Mouse (Mus musculus) large intestine, adult 2 months (tissue): ENCODE data around the gene Gm49396. TPM values are rescaled to one million over a fixed set of nuclear protein-coding genes. Genes with fewer than 3 reads are reported as not detected.

Experiments
- DNase-seq: peaks from one replicate; pipeline ENCODE4 v3.0.0-alpha.2; 2012; ENCODE audit warnings: low read depth, low spot score
- WGBS: fragments of 180-500 bp; shearing (Covaris S2); methylation state at CpG from one replicate; pipeline ENCODE4 v1.1.7; 2018; 5-methylcytosine and 5-hydroxymethylcytosine counted together
- polyA plus RNA-seq: library from polyadenylated mRNA; depleted of rRNA; stranded (reverse); fragments of >200 nt; gene quantifications from 2 replicates; pipeline ENCODE4 v1.2.3, GENCODE M21; 2012

The Gm49396 gene
- polyA plus RNA-seq, 1 experiment, result 2.1 TPM

DNA sequence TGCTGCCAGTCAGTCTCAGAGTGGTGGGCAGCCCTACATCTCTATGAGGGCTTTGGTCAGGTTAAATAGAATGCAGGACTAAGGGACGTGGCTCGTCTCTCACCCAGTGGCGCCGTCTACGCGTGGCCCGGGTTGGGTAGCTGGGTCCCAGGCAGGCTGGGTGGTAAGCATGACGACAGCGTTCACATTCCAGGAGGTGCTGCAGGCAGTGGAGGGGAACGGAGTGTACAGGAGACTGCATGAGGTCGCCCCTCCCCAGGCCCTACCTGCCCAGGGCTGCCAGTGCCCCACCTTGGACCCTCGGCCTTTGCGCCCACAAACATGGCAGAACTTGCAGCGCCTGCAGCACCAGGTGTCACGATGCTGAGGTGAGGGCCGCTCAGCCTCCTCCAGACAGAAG lies 18.4 kb downstream of the Gm49396 start:
- DNase-seq, result no peak
- WGBS, result 95% methylated on average over 16 of the region's 16 CpGs

DNA sequence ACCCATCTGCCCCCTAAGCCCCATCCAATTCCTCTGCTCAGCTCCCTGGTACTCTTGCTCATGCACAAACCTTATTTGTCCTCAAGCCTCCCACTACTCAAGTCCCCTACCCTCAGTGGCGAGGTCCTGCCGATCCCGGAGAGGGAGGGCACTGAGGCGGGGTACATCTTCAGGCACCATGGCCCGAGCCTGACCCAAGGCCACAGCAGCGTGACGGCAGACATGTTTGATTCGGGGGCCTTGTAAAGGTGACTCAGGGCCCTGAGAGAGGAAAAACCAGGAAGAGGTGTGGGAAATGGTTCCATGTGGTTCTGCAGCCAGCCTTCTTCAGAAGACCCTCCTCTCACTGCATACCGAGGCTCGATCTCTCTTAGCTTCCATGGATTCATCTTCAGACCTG lies 21.2 kb downstream of the Gm49396 start:
- 90% methylated on average over 10 of the region's 10 CpGs for WGBS
- DNase-seq, result no peak

DNA sequence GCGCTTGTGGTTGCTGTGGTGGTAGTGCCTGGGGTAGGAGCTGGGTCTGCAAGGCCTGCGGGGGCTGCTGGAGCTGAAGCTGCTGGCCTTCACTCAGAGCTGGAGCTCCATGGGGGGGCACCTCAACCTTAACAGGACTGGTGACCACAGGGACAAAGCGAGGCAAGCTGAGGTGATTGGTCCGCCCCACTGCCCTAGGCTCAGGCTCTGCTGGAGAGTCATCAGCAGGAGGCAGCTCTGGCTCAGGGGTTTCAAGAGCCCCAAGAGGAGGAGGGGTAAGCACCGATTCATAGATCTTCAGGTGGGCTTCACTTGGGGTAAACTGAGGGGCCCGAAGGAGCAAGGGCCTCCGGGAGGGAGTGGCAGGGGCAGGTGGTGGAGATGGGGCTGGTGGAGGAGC lies 22.0 kb downstream of the Gm49396 start:
- WGBS, result 98% methylated on average over 7 of the region's 7 CpGs
- DNase-seq, result no peak

DNA sequence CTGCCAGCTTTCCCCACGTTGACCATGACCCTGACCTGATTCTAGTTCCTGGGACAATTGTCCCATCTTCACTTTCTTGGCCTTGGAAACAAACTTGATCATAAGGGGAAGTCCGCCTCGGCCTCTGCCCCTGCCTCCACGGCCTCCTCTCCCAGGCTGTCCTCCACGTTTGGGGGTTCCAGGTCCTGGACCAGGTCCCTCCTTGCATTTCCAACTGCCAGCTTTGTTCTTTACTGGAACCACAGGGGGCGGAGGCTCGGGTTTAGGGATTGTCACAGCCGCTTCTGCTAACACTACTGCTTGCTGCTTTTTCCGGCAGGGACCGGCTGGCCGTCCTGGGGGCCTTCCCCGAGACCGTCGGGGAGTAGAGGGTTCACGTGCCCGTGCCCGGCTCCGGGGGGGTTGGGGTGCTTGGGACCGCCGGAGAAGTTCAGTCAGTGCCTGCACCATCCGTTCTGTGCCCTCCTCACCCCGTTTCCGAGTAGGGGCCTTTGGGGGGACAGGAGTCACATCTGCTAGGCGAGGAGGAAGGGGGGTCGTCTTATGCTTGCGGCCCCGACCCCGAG lies 23.4 kb downstream of the Gm49396 start:
- DNase-seq, result no peak
- WGBS, result 91% methylated on average over 28 of the region's 28 CpGs

DNA sequence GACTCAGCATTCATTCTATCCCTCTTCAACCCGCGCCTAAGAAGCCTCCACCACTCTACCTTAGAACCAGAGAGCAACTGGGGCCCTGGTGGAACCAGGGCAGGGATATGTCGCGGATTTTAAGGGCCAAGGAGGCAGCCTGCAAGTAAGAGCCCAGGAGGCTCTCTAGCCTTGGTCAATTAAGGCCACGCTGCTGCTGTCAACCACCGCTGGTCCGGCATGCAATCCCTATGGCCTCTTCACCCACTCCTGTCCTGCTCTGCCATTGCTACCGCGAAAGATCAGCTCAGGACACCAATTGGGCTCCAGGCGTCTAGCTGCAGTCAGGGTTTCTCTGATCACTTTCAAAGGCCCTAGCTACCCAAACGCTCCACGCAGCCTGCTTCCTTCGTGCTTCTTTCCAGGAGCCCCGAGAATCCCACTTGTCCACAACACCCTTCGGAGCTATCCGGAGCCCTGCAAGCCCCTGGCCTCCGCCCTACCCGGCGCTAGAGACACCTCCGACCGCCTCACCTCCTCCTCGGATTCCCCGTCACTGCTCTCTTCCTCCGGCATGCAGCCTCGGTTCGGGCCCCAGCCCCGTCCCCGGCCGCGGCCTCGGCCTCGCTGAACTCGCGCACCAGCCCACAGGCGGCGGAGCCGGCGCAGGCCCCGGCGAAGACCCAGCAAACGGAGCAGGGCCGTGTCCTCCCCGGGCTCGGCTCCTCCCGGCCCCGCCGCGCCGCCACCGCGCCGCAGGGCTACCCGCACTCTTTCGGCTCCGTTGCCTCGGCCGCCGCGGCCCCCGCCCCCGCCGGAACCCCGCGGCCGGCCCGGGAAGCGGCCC lies 24.9 kb downstream of the Gm49396 start:
- DNase-seq, result no peak

DNA sequence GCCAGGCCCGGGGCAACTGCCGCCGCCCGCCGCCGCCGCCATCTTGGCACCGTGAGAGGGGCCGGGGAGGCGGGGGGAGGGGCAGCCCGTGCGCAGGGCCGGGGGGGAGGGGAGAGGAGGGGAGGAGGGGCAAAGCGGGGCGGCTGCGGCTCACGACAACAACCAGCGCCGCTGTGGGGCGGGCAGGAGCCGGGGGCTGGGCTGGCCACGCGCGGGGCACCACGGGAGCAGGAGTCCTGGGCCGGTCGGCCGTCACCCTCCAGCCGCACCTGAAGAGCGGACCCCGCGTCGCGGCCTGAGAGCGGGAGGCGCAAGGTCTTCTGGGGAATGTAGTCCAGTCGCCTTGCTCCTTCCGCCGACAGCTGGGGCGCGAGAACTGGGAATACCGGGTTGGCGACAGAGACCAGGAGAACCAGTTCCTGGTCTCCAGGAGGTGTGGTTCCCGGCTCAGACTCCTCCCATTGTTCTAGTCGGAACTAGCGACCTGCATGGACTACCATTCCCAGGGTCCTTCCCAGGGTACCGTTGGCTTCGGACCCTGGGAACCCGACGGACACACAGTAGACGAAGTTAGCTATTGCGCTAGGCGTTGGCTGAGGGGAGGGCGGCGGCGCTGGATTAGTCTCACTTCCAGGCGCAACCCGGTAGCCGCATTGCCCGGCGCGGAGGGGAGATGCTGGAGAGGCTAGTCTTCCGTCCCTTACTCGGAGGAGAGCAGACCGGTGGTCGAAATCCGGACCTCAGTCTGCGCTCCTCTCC lies 25.7 kb downstream of the Gm49396 start, which contains the start of gene Kmt2b:
Kmt2b (minus strand) TSS at position 51 of the 759 bp plus-strand sequence.
- WGBS, result under 1% methylated on average over 61 of the region's 68 CpGs
- peak; percentile 98 for DNase-seq

More for the DNA sequence above, 24.9 kb downstream of the Gm49396 start:
- WGBS, result under 1% methylated on average over 65 of the region's 67 CpGs

DNA sequence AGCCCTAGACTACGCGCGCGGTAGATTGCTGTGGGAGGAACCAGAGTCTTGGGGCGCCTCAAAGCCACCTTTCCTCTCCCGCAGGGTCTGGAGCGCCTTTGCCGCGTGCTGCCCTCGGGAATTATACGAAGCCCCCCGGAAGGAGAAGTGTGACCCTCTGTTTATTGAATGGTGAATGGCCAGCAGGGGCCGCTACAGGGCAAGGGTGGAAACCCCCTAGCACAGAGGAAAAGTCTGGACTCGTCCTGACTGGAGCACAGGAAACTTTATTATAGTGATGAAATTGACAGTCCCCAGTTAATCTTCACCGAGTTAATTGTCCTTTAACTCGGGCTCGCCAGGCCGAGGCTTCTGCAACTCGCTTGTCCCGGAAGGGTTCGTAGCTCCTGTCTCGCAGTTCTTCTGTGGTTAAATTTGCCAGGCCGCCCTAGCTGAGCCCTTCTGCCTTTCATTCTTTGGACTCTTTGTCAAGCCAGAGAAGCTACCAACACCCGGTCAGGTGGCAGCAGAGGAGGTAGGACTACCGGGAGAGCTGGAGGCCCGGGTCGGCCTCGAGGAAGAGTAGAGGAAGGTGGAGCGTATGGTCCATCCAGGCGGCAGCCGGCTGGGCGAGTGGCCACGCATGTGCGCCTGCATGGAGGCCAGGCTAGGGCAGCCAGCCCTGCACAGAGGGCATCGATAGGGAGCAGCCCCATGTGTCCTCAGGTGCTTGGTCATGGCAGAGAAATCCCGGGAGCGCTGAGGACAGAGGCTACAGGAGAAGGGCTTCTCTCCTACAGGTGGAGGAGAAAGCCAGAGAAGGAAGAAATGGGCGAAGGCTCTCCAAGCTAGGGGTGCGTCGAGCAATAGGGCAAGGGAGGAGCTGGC lies 26.5 kb downstream of the Gm49396 start:
- DNase-seq, result peak; percentile 64
- 9% methylated on average over 40 of the region's 40 CpGs for WGBS

DNA sequence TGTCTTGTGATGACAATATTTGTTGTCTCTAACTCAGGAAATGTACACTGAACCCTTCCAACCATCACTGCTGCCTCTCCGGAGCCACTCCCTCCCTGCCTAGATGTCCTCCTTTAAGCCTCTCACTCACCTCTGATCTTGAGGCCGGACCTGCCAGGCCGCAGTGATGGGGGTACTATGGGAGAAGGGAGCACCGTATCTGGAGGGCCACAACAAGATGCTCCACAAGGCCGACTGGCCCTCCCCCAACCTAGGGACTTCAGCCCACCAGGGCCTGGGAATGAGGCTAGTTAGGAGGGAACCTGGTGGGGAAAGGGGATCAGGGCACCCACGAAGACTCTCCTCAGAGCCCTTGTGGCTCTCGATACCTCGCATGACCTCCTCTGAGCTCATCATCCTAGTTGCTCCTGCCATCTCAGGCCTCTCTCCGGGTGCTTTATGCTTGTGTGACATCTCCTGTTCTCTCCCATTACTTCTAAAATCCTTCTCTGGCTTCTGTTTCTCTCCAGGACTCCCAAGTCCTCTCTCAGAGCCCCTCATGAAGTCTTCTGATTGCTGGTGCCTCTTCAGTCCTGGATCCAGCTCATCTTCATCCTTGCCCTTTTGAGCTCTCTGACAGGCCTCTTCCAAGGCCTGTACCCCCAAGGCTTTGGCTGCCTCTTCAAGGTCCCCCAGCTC lies 27.9 kb downstream of the Gm49396 start:
- 81% methylated on average over 9 of the region's 9 CpGs for WGBS
- DNase-seq, result no peak

DNA sequence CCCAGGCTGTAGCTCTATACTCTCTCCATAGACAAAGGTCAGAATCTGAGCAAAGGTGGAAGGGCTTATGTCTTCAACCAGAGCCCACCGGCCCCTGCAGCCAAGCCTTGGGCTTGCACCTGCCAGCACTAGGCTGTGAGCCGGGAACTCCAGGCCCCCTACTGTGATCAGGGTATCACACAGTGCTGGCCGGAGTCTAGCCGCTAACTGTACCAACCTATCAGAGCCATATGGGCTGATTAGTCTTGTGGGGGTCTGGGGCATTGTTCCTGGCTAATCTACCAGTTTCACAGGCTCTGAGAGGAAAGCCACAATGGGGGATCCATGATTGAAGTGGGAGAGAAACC lies 28.4 kb downstream of the Gm49396 start:
- 82% methylated on average over 4 of the region's 4 CpGs for WGBS
- no peak for DNase-seq

DNA sequence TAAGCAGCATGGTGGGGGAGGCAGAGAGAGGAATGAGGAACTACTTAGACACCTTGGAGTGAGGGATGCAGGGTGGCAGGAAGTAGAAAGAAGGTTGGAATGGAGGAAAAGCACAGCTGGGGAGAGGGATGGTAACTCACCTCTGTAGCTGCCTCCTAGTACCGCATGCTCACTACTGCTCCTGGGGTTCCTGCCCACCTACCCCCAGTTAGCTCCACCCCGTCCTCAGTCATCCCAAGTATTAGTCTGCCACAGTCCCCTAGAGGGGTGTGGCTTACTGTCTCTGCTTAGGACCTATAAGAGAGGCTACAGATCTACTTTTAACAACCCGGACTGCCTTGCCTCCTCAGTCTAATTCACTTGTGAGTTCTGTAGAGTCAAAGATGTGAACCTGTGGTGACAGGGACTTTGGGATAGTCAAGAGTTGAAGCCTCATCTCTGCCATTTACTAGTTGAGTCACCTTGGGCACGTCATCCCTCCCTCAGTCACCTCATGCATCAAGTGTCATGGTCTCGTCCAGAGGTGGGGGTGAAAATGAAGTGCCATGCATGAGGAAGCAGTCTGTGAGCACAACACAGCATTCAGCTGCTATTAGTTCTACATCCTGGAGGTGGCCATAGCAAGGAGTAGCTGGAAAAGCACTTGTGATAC lies 29.8 kb downstream of the Gm49396 start:
- WGBS, result 74% methylated on average over 5 of the region's 5 CpGs
- DNase-seq, result no peak

DNA sequence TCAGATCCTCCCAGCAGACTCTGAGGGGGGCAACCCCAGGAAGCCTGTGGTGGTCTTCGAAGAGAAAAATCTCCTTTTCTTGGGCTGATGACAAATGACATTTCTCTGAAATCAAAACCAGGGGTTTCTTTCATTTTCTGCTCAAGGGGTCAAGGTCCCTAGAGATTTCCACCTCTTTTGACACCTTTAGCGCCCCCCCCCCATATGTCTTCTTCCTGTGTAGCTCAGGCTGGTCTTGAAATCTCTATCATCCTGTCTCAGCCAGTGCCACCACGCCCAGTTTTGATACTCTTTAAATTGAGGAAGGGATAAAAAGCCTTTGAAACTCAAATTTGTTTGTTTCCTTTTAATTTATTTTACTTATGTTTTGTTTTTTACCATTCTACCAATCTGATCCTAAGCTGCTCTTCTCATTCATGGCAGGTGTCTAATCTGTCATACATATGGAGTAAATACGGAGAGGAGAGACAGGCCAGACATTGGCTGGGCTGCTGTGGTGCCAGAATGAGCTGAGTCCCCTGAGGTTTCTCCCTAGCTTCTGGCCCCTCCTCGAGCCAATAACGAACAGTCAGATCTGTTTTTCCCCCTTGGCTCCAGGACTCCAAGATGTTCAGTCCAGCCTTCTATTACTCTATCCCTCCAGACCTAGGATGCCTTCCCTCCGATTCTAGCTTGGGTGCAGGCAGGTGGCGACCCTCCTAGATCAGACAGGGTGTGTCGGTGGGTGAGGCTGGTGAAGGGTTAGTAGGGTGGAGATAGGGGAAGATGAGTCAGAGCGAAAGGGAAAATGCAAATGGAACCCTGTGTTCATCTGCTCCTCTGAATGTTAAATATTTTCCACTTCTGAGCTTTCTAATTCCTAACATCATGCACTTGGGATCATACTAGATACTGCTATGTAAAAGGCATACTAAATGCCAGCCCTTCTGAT lies 30.7 kb downstream of the Gm49396 start:
- 59% methylated on average over 10 of the region's 10 CpGs for WGBS
- no peak for DNase-seq

DNA sequence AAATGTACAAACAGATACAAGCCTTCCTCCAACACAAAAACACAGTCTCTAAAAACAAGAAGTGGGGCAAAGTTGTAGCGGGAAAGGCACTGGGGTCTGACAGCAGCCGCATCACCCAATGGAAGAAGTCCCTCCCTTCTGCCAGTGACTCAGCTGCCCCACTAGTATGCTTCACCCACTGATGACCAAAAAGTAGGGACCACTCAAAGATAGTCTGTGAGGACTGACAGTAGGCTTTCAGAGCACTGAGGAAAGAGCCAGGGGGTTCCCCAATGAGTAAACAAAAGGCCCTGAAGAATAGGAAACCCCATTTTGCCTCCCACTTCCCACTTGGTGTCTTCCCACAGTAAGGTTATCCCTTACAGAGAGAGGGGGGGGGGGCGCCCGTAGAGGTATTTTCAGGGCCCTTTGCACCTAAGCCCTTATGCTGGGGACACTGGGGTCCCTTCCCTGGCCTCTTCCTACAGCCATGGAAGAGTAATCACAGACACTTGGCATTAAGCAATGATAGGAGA lies 31.4 kb downstream of the Gm49396 start:
- DNase-seq, result no peak
- 75% methylated on average over 4 of the region's 4 CpGs for WGBS

DNA sequence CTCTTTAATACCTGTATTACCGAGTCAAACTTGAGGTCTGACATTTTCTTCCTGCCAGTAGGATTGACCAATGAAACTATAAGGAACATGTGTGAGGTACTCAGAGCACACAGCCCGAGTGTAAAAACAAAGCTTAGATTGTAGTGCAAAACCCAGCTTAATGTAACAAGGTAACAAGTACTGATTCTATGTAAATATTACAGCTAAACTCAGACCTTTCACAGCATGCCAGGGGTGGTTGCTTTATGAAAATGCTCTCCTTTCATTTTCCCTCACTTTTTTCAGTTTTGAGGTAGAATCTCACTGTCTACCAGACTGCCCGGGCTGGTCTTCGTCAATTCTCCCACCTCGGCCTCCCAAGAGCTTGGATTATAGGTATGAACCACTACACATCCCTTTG lies 32.9 kb downstream of the Gm49396 start:
- no peak for DNase-seq
- WGBS, result 79% methylated on average over 5 of the region's 5 CpGs

DNA sequence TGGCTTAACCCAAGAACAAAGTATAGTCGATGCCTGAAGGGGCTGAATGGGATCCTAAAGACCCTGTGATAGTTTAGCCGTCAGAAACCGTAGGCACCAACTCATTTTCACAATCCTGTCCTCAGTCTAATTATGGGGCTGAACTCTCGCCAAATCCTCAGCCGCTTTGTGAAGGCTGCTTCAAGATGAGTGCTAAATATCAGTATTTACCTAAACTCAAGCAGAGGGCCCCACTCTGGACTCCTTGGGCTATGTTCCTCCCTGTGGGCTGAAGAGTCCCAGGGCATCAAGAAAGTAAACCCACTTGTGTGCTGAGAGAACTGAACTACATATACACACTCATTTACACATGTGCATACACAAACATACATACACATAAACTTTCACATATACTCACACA lies 33.7 kb downstream of the Gm49396 start:
- 79% methylated on average over 5 of the region's 5 CpGs for WGBS

DNA sequence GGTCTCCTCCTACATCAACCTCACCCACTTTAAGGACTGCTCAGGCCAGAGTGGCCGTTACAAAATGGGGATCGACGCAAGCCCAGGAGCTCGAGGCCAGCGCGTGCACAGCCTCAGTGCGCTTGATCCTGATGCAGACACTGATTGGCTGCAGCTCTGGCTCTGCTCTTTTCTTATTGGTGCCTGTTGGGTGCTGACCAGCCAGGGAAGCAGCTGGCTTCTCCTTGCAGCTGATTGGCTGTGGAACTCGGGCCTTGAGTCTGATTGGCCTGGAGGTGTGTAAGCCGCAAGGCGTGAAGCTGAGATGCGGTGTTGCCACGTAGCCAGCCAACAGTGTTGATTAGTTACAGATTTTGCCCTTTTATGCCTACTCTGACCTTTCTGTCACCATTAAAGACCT lies 35.6 kb downstream of the Gm49396 start, which contains the start of gene Zbtb32:
Zbtb32 (minus strand) TSS at position 124 of the 400 bp plus-strand sequence.
- no peak for DNase-seq
- 93% methylated on average over 12 of the region's 12 CpGs for WGBS

More for the DNA sequence above, 33.7 kb downstream of the Gm49396 start:
- no peak for DNase-seq

DNA sequence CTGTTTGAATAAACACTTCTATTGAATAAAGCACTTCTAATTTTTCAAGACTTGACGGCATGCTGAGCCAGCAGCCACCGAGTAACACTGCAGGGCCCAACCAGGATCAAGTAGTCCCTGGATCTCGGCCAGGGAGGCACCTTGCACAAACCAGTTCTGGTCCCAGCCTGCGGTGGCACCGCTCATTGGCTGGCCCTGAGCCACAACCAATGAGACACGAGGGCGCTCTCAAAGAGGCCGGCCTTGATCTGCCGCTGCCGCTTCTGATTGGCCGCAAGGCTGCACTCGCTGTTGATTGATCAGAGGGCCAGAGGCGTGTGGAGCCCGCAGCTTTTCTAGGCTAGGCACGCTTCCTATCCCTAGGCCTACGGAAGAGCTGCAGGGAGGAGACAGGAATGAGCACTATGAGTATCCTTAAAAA lies 36.8 kb downstream of the Gm49396 start:
- DNase-seq, result peak; percentile 98
- 3% methylated on average over 16 of the region's 16 CpGs for WGBS

DNA sequence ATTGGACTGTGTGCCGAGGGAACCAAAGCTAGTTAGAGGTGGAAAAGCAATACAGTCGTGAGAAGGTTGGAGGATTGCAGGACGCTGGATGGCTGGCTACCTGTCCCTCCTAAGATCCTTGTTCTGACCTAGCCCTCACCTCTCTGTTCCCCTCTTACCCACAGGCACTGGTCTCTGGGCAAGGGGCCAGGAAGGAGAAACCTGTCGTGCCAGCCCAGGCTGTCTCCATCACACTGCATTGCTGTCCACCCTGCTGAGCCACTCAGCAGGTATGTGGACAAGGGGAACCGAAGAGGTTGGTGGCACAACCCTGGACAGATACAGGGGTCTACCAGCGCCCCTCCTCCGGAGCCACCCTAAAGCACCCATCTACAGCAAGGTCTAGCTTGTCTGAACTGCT lies 37.5 kb downstream of the Gm49396 start:
- WGBS, result 42% methylated on average over 7 of the region's 7 CpGs
- no peak for DNase-seq
